Mouse (Mus musculus): ENCODE results near the gene Nab2.

- TF ChIP-seq CTCF (IDR thresholded peaks at IDR 0.05; ENCODE audit: low read depth) (no peak), EP300 (IDR thresholded peaks at IDR 0.05; ENCODE audit: low read depth) (no peak)
Measured at GRCm38 (mm10) chr10:127645791-127646190, 22.6 kb downstream of the Nab2 start.

Measured in liver, embryonic 14.5 days (tissue).